In genomic region chr9:33289381-33289780, GRCm38 (mm10) we compare ENCODE assay signal across 14 mouse cellular contexts.
DNase-seq lines count a peak whose midpoint lies in the region; ATAC-seq and TF ChIP-seq lines count a peak whose summit lies in the region.
"Had no signal": no experiment of that assay in that cellular context is flagged by ENCODE, and none has a peak within 500 bp of the region (broad histone marks: within the 10 kb centered on the region; RNA-seq: fewer than 3 reads in every experiment).

No protein-coding gene starts in this region.

- no peak overlapping the region for H3K27ac ChIP-seq in gastrocnemius, adult 2 months
- H3K27ac ChIP-seq: limb, embryonic 13.5 days; midbrain, embryonic 12.5 days had no signal

- H3K4me3 ChIP-seq in gastrocnemius, adult 2 months, result no peak overlapping the region
- H3K4me3 ChIP-seq: limb, embryonic 13.5 days; midbrain, embryonic 12.5 days had no signal

- DNase-seq in brain, adult 2 months (ENCODE audit: low read depth, low spot score), result peak; percentile 95
- DNase-seq in cerebellum, adult 11-12 months, result peak; percentile 90
- peak; percentile 41 to 50 for DNase-seq in left cerebral cortex, postnatal 36 days (ENCODE audit: low spot score in 2 of 2)
- no peak for DNase-seq in embryo, embryonic 9.5 days (ENCODE audit: extremely low spot score)
- DNase-seq in layer of hippocampus, adult 9-11 months, result no peak
- DNase-seq in gastrocnemius, adult 2 months, result no peak
- DNase-seq: heart, adult 18-20 months; heart, postnatal 10 days; kidney, adult 9 months; liver, postnatal 0 days; lung, postnatal 36 days had no signal

- intact Hi-C loops in left cerebral cortex, postnatal 36 days (cut with DNase I), result no loop called here
- intact Hi-C loops in gastrocnemius, adult 2 months (cut with DNase I), result no loop called here

- ATAC-seq in frontal cortex, adult (ENCODE audit: low TSS enrichment), result peak; percentile 85
- ATAC-seq: liver, postnatal 0 days had no signal

- TF ChIP-seq CTCF in gastrocnemius, adult 2 months (IDR thresholded peaks at IDR 0.05), result no peak

Comparison
In these comparisons a context has a peak if more than half of its experiments do, and no peak if none do; other contexts are left out.
1. DNase-seq: peak in brain, adult 2 months (single experiment), cerebellum, adult 11-12 months (single experiment) and left cerebral cortex, postnatal 36 days (2 of 2); none in embryo, embryonic 9.5 days (single experiment), layer of hippocampus, adult 9-11 months (single experiment) and gastrocnemius, adult 2 months (single experiment).